Mouse (Mus musculus): Measurements from ENCODE around the gene Golgb1.

- TF ChIP-seq REST (IDR thresholded peaks at IDR 0.05; ENCODE audit: insufficient read depth, insufficient read length) (no peak), USF1 (IDR thresholded peaks at IDR 0.05; ENCODE audit: low read depth) (no peak), POLR2A (IDR thresholded peaks at IDR 0.05; ENCODE audit: insufficient read length, low read depth) (no peak), E2F4 (IDR thresholded peaks at IDR 0.05; ENCODE audit: insufficient read depth) (no peak), MAX (IDR thresholded peaks at IDR 0.05; ENCODE audit: low read depth) (no peak), TCF12 (IDR thresholded peaks at IDR 0.05; ENCODE audit: insufficient read depth, poor library complexity, severe bottlenecking) (no peak), SRF (IDR thresholded peaks at IDR 0.05; ENCODE audit: control insufficient read depth, insufficient read length, low read depth) (no peak), MYOG (IDR thresholded peaks at IDR 0.05; ENCODE audit: control insufficient read depth in 1 of 3, insufficient read depth in 1 of 3, insufficient read length in 2 of 3, low read depth in 2 of 3) (no peak), CEBPB (IDR thresholded peaks at IDR 0.05; ENCODE audit: insufficient read depth, poor library complexity, severe bottlenecking) (no peak), TCF3 (IDR thresholded peaks at IDR 0.05; ENCODE audit: insufficient read length, low read depth) (no peak)
Measured at GRCm38 (mm10) chr16:36934131-36934840, 59.3 kb downstream of the Golgb1 start.
